ENCODE assay signal across 30 mouse cellular contexts in the genomic region with DNA sequence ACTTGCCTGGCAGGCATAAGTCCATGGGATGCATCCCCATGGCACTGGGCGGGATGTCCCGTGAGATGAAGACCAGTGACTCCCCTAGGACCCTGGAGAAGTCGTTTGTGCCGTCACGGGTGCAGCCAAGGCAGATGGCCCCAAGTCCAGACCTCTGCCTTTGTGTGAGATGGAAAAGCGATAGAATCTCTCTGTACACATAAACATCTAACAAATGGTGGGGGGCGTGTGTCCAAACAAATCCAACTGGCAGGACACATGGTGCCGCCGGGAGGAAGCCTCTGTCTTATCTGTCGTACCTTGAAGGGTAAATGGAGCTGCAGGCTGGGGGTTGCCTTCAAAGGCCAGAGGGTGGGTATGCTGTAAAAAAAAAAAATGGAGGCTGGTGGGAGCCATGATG. TPM values are rescaled to one million over a fixed set of nuclear protein-coding genes. Genes with fewer than 3 reads are reported as not detected.
"Had no signal": no experiment of that assay in that cellular context is flagged by ENCODE, and none has a peak within 500 bp of the region (broad histone marks: within the 10 kb centered on the region; RNA-seq: fewer than 3 reads in every experiment).

No protein-coding gene starts in this region.

- DNase-seq: forebrain, postnatal 0 days; gastrocnemius, postnatal 14 days; gastrocnemius, postnatal 36 days; heart, adult 11 months; heart, adult 2 months; heart, postnatal 14 days; heart, postnatal 36 days; kidney, adult 11 months; kidney, adult 9 months; kidney, postnatal 14 days; kidney, postnatal 36 days had no signal

- H3K4me1 ChIP-seq: heart, embryonic 15.5 days; hindbrain, embryonic 13.5 days; hindbrain, embryonic 15.5 days; kidney, embryonic 15.5 days; limb, embryonic 10.5 days; limb, embryonic 12.5 days had no signal

- H3K36me3 ChIP-seq: heart, embryonic 15.5 days; hindbrain, embryonic 13.5 days; hindbrain, embryonic 15.5 days; kidney, embryonic 15.5 days; limb, embryonic 10.5 days; limb, embryonic 12.5 days had no signal

- H3K4me3 ChIP-seq: heart, adult 2 months; heart, embryonic 13.5 days; heart, embryonic 15.5 days; hindbrain, embryonic 13.5 days; hindbrain, embryonic 15.5 days; kidney, embryonic 15.5 days; left cerebral cortex, adult 2 months; limb, embryonic 10.5 days; limb, embryonic 12.5 days had no signal

- H3K4me2 ChIP-seq: heart, embryonic 11.5 days; heart, embryonic 13.5 days; heart, embryonic 15.5 days; hindbrain, embryonic 13.5 days; hindbrain, embryonic 15.5 days; kidney, embryonic 15.5 days; limb, embryonic 12.5 days had no signal

- H3K9ac ChIP-seq: forebrain, postnatal 0 days; heart, embryonic 13.5 days; heart, embryonic 15.5 days; hindbrain, embryonic 13.5 days; hindbrain, embryonic 15.5 days; kidney, embryonic 15.5 days; limb, embryonic 12.5 days had no signal

- ATAC-seq: forebrain, postnatal 0 days; hindbrain, postnatal 0 days; intestine, embryonic 16.5 days had no signal

- H3K27ac ChIP-seq: heart, adult 2 months; heart, embryonic 13.5 days; heart, embryonic 15.5 days; hindbrain, embryonic 13.5 days; hindbrain, embryonic 15.5 days; hindbrain, postnatal 0 days; kidney, embryonic 15.5 days; kidney, postnatal 0 days; left cerebral cortex, adult 2 months; limb, embryonic 10.5 days; limb, embryonic 12.5 days had no signal

- H3K27me3 ChIP-seq: heart, embryonic 13.5 days; heart, embryonic 15.5 days; hindbrain, embryonic 13.5 days; hindbrain, embryonic 15.5 days; kidney, embryonic 15.5 days; limb, embryonic 12.5 days had no signal

- H3K9me3 ChIP-seq: heart, embryonic 13.5 days; heart, embryonic 15.5 days; hindbrain, embryonic 13.5 days; hindbrain, embryonic 15.5 days; kidney, embryonic 15.5 days; limb, embryonic 10.5 days; limb, embryonic 12.5 days had no signal

RNA-seq across cellular contexts. Expression of a gene that starts 46.5 kb away (rescaled TPM):
- total RNA-seq: forebrain, postnatal 0 days; gastrocnemius, postnatal 14 days; gastrocnemius, postnatal 36 days; heart, adult 2 months; heart, postnatal 14 days; hematopoietic stem cell, adult 5-6 weeks; hindbrain, postnatal 0 days; layer of hippocampus, adult 18-20 months; layer of hippocampus, adult 8-10 months; layer of hippocampus, postnatal 10 days; layer of hippocampus, postnatal 25 days; left cerebral cortex, adult 2 months; left cerebral cortex, postnatal 14 days; left cerebral cortex, postnatal 36 days had no signal
